Mouse (Mus musculus): Measurements from ENCODE around the gene Aldh5a1. TPM values are rescaled to one million over a fixed set of nuclear protein-coding genes. Genes with fewer than 3 reads are reported as not detected.

The Aldh5a1 gene
- polyA plus RNA-seq, 1 experiment from 2014 or later: 4.3 TPM

Other genes with a start within 250 kb of the Aldh5a1 start
- not detected in 2 replicates for gene Armh2, start 196.4 kb downstream of the Aldh5a1 start, polyA plus RNA-seq (2014; fragmentation: Nextera tagmentation; extraction: Ambion mirVana)
- 82.4 and 82.8 TPM in 2 replicates for gene Gmnn, start 175.7 kb downstream of the Aldh5a1 start, polyA plus RNA-seq (2014; fragmentation: Nextera tagmentation; extraction: Ambion mirVana)
- gene BC005537, start 136.0 kb downstream of the Aldh5a1 start, polyA plus RNA-seq (2014; fragmentation: Nextera tagmentation; extraction: Ambion mirVana): 33.9 and 35.8 TPM in 2 replicates
- gene Acot13, start 106.1 kb downstream of the Aldh5a1 start, polyA plus RNA-seq (2014; fragmentation: Nextera tagmentation; extraction: Ambion mirVana): 69.9 and 77.0 TPM in 2 replicates
- 44.4 and 46.4 TPM in 2 replicates for gene Tdp2, start 106.0 kb downstream of the Aldh5a1 start, polyA plus RNA-seq (2014; fragmentation: Nextera tagmentation; extraction: Ambion mirVana)
- 1.1 and 1.6 TPM in 2 replicates for gene D130043K22Rik, start 92.5 kb downstream of the Aldh5a1 start, polyA plus RNA-seq (2014; fragmentation: Nextera tagmentation; extraction: Ambion mirVana)
- gene Gpld1, start 5.5 kb upstream of the Aldh5a1 start, polyA plus RNA-seq (2014; fragmentation: Nextera tagmentation; extraction: Ambion mirVana): 1.7 and 2.2 TPM in 2 replicates
- 18.7 and 25.3 TPM in 2 replicates for gene Mrs2, start 82.7 kb upstream of the Aldh5a1 start, polyA plus RNA-seq (2014; fragmentation: Nextera tagmentation; extraction: Ambion mirVana)
- 0.69 and 1.7 TPM in 2 replicates for gene Dcdc2a, start 118.3 kb upstream of the Aldh5a1 start, polyA plus RNA-seq (2014; fragmentation: Nextera tagmentation; extraction: Ambion mirVana)